Mouse (Mus musculus): ENCODE data around the gene Krtcap2. TPM values are rescaled to one million over a fixed set of nuclear protein-coding genes. Genes with fewer than 3 reads are reported as not detected.
A peak's percentile ranks its signal among the peaks of the same experiment; 100 is the strongest.

Krtcap2 gene
- polyA plus RNA-seq, 1 experiment from 2014 or later = 309 TPM

DNA sequence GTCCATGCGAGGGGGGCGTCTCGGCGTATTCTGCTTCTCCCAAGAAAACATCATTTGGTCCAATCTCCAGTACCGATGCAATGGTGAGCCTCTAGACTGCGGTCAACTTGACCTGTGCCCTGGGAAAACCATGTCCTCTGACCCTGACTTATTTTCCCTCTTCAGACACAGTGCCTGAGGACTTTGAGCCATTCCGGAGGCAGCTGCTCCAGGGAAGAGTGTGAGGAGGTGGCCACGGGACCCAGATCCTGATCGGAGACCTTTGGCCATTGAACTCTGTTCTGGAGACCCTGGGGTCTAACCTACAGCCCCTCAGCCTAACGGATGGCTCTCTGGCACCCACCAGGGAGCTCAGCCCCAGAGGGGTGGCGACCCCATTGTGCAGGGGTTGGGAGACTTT, 19.4 kb upstream of the Krtcap2 start:
- Histone ChIP-seq H3K9me3 (replicated peaks) (no peaks in the 10 kb centered on the region), H3K4me2 (peak overlapping the region; percentile 80), H3K4me1 (peaks cover 43% of the 10 kb centered on the region), H3K9ac (0 out of 2 replicates have a peak overlapping the region, but pooled peaks have one; percentile 39), H3K4me3 (replicated peaks) (peak overlapping the region; percentile 45), H3K27ac (no peak overlapping the region), H3K36me3 (peaks cover 12% of the 10 kb centered on the region; the same call in 1 of the 2 replicates), H3K27me3 (peaks cover 13% of the 10 kb centered on the region)
- 34% methylated on average over 11 of the region's 11 CpGs for WGBS
- ATAC-seq (replicated peaks; ENCODE audit: low FRiP score) = no peak

DNA sequence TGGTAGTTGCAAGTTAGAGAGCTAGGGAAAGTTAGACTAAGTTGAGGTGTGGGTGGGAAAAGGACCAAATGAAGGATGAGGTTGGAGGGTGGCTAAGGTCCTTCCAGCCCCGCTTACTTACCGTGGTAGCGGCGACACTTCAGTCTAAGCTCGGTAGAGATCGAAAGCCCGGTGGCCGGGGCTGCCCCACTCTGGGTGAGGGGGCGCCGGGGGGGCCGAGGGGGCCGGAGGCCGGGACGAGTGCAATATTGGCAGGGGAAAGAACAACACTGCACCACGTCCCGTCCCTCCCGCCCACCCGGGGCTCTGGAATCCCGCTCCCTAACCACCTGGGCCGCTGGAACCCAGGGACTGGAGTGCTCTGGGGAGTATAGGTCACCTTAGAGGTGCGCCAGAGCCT, 18.9 kb upstream of the Krtcap2 start, which contains the start of gene Mtx1:
Gene Mtx1, minus strand, starts transcription at position 189 of the 400 bp plus-strand sequence.
- H3K27me3 ChIP-seq = peaks cover 13% of the 10 kb centered on the region
- no peaks in the 10 kb centered on the region for H3K9me3 ChIP-seq (replicated peaks)
- H3K4me1 ChIP-seq = peaks cover 47% of the 10 kb centered on the region
- peak; percentile 7; the same call in 1 of the 2 replicates for ATAC-seq (replicated peaks; ENCODE audit: low FRiP score)
- peak within 1 kb of the TSS; percentile 45 for H3K4me3 ChIP-seq (replicated peaks)
- H3K4me2 ChIP-seq = peak within 1 kb of the TSS; percentile 80
- H3K27ac ChIP-seq = peak within 1 kb of the TSS; percentile 77; the same call in 1 of the 2 replicates
- H3K9ac ChIP-seq = peak within 1 kb of the TSS; percentile 39; the same call in 1 of the 2 replicates
- peaks cover 9% of the 10 kb centered on the region; the same call in 1 of the 2 replicates for H3K36me3 ChIP-seq
- 3% methylated on average over 21 of the region's 21 CpGs for WGBS

DNA sequence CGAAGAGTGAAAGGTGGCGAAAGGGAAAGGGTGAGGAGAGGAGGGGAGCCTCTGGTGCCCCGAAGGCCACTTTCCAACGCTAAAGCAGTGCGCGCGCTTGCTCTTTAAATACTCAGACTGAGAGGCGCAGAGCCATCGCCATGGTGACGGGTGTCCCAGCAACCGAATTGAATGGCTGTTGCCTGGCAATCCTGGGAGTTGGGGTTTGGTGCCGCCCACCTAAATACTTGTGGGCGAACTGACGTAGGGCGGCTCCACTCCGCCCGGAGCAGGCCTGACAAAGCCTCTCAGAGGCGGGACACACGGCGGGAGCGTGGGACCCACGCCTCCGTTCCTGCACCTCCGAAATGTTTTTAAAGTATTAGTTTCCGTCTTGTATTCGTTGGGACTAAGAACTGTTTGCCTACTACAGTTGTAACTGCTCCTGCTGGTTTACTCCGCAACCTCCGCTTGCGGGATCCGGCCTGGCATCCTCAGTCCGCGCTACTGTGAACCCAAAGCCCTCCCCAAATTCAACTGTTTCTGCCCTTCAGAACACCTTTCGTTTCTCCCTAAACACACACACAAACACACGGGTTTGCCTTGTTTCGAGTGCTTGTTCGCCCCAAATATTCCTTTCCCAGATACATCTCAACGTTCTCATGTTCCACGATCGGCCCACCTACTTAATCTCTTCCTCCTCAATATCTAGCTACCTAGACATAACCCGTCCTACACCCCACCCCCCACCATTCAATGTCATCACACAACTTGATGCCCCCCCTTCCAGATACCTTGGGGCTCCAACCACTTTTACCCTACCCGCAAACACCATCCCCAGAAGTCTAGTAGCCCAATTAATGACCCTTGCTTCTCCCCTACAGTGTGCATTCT, 18.2 kb upstream of the Krtcap2 start:
- H3K36me3 ChIP-seq = peaks cover 9% of the 10 kb centered on the region; the same call in 1 of the 2 replicates
- no peaks in the 10 kb centered on the region for H3K9me3 ChIP-seq (replicated peaks)
- peak overlapping the region; percentile 45 for H3K4me3 ChIP-seq (replicated peaks)
- peaks cover 52% of the 10 kb centered on the region for H3K4me1 ChIP-seq
- peak overlapping the region; percentile 80 for H3K4me2 ChIP-seq
- peak; percentile 80 for ATAC-seq (replicated peaks; ENCODE audit: low FRiP score)
- peaks cover 13% of the 10 kb centered on the region for H3K27me3 ChIP-seq
- 3% methylated on average over 41 of the region's 41 CpGs for WGBS
- H3K27ac ChIP-seq = peak overlapping the region; percentile 77; the same call in 1 of the 2 replicates
- peak overlapping the region; percentile 39; the same call in 1 of the 2 replicates for H3K9ac ChIP-seq

DNA sequence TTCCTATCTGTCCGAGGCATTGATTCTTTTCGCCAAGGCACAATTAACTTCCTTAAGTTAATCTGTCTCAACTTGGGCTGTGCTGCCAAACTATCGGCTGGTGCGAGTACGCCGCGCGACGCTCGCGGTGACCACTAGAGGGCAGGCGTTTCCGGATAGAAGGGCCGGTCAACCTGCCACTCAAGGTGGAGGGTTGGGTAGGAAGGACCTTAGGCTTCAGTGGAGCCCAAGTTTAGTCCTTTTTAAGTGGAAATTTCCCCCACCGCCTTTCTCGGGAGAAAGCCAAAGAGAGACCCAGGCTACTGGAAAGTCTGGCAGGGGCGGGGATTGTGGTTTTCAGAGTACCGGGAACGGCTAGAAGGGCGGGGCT, 17.6 kb upstream of the Krtcap2 start:
- Histone ChIP-seq H3K27me3 (peaks cover 13% of the 10 kb centered on the region), H3K9ac (0 out of 2 replicates have a peak overlapping the region, but pooled peaks have one; percentile 36), H3K9me3 (replicated peaks) (no peaks in the 10 kb centered on the region), H3K27ac (peak overlapping the region; percentile 77), H3K4me3 (replicated peaks) (peak overlapping the region; percentile 45), H3K4me1 (peaks cover 57% of the 10 kb centered on the region), H3K4me2 (peak overlapping the region; percentile 80), H3K36me3 (peaks cover 9% of the 10 kb centered on the region; the same call in 1 of the 2 replicates)
- WGBS = under 1% methylated on average over 20 of the region's 20 CpGs
- peak; percentile 53 for ATAC-seq (replicated peaks; ENCODE audit: low FRiP score)

DNA sequence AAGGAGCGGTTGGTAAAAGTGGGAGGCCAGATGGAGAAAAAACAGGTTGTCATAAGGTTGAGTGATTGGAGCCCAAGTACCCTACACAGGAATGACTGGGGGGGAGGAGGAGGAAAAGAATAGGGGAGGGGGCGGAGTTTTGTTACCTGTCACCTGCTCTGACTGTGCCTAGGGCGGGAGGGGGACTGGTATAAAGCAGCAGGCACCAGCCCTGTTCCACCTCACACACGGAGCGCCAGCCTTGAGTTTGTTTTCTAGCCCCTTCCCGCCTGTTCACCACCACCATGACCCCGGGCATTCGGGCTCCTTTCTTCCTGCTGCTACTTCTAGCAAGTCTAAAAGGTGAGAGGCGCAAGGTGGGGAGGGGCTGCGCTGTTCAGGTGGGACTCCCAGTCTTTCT, 16.9 kb upstream of the Krtcap2 start, which contains the start of gene Muc1:
Gene Muc1, plus strand, starts transcription at position 222 of the 400 bp plus-strand sequence.
- peaks cover 64% of the 10 kb centered on the region for H3K4me1 ChIP-seq
- ATAC-seq (replicated peaks; ENCODE audit: low FRiP score) = 0 out of 2 replicates have a peak, but pooled peaks have one; percentile 10
- H3K27ac ChIP-seq = peak within 1 kb of the TSS; percentile 77
- H3K9ac ChIP-seq = 0 out of 2 replicates have a peak within 1 kb of the TSS, but pooled peaks have one; percentile 36
- peak within 1 kb of the TSS; percentile 80 for H3K4me2 ChIP-seq
- peaks cover 13% of the 10 kb centered on the region for H3K27me3 ChIP-seq
- no peaks in the 10 kb centered on the region for H3K9me3 ChIP-seq (replicated peaks)
- peak within 1 kb of the TSS; percentile 45 for H3K4me3 ChIP-seq (replicated peaks)
- 26% methylated on average over 10 of the region's 10 CpGs for WGBS
- H3K36me3 ChIP-seq = peaks cover 5% of the 10 kb centered on the region; the same call in 1 of the 2 replicates

DNA sequence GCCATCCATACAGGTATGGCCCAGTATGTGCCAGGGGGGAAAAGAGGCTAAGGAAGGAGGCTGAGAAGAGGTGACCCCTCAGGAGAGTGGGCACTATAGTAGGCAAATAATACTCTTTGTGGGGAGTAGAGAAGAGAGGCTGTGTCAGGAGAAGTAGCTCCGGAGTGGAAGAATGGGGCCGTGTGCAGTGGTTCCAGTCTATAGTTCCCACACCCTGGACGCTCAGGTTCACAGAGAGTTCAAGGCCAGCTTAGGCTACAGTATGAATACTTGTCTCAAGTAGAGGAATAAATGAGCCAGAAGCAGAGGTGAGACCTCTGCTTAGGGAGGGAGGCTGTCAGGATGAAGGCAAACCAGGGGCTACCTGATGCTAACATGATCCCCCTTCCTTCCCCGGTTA, 16.5 kb upstream of the Krtcap2 start:
- H3K4me2 ChIP-seq = peak overlapping the region; percentile 80
- no peaks in the 10 kb centered on the region for H3K9me3 ChIP-seq (replicated peaks)
- peaks cover under 1% of the 10 kb centered on the region; the same call in 1 of the 2 replicates for H3K36me3 ChIP-seq
- ATAC-seq (replicated peaks; ENCODE audit: low FRiP score) = no peak
- peak overlapping the region; percentile 45 for H3K4me3 ChIP-seq (replicated peaks)
- peaks cover 13% of the 10 kb centered on the region for H3K27me3 ChIP-seq
- WGBS = 54% methylated on average over 4 of the region's 4 CpGs
- H3K27ac ChIP-seq = peak overlapping the region; percentile 77
- no peak overlapping the region for H3K9ac ChIP-seq
- peaks cover 64% of the 10 kb centered on the region for H3K4me1 ChIP-seq

DNA sequence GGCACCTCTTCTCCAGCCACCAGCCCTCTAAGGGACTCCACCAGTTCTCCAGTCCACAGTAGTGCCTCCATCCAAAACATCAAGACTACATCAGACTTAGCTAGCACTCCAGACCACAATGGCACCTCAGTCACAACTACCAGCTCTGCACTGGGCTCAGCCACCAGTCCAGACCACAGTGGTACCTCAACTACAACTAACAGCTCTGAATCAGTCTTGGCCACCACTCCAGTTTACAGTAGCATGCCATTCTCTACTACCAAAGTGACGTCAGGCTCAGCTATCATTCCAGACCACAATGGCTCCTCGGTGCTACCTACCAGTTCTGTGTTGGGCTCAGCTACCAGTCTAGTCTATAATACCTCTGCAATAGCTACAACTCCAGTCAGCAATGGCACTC, 15.2 kb upstream of the Krtcap2 start:
- WGBS = 89% methylated on average over 2 of the region's 2 CpGs
- Histone ChIP-seq H3K36me3 (0 out of 2 replicates have a peak, but pooled peaks cover 3% of the 10 kb centered on the region), H3K4me3 (replicated peaks) (no peak overlapping the region), H3K4me1 (peaks cover 60% of the 10 kb centered on the region), H3K4me2 (no peak overlapping the region), H3K9me3 (replicated peaks) (no peaks in the 10 kb centered on the region), H3K9ac (no peak overlapping the region), H3K27me3 (peaks cover 12% of the 10 kb centered on the region), H3K27ac (no peak overlapping the region)
- ATAC-seq (replicated peaks; ENCODE audit: low FRiP score) = no peak

DNA sequence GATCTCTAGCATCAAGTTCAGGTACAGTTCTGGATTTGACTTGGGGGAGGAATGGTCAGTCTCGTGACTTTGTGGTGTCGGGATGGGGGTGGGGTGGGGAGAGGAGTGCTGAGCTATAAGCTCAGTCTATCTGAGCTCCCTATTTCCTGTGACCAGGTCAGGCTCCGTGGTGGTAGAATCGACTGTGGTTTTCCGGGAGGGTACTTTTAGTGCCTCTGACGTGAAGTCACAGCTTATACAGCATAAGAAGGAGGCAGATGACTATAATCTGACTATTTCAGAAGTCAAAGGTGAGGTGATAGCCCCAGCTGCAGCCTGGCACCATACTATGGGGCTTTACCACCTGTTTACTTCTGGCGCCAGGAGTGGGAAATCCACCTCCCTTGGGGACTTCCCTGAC, 14.4 kb upstream of the Krtcap2 start:
- ATAC-seq (replicated peaks; ENCODE audit: low FRiP score) = no peak
- peaks cover 52% of the 10 kb centered on the region for H3K4me1 ChIP-seq
- H3K9me3 ChIP-seq (replicated peaks) = no peaks in the 10 kb centered on the region
- 0 out of 2 replicates have a peak, but pooled peaks cover 7% of the 10 kb centered on the region for H3K36me3 ChIP-seq
- no peak overlapping the region for H3K4me3 ChIP-seq (replicated peaks)
- H3K27me3 ChIP-seq = peaks cover 4% of the 10 kb centered on the region; the same call in 1 of the 2 replicates
- WGBS = 64% methylated on average over 7 of the region's 7 CpGs
- no peak overlapping the region for H3K9ac ChIP-seq
- H3K4me2 ChIP-seq = 0 out of 2 replicates have a peak overlapping the region, but pooled peaks have one; percentile 25
- H3K27ac ChIP-seq = no peak overlapping the region

DNA sequence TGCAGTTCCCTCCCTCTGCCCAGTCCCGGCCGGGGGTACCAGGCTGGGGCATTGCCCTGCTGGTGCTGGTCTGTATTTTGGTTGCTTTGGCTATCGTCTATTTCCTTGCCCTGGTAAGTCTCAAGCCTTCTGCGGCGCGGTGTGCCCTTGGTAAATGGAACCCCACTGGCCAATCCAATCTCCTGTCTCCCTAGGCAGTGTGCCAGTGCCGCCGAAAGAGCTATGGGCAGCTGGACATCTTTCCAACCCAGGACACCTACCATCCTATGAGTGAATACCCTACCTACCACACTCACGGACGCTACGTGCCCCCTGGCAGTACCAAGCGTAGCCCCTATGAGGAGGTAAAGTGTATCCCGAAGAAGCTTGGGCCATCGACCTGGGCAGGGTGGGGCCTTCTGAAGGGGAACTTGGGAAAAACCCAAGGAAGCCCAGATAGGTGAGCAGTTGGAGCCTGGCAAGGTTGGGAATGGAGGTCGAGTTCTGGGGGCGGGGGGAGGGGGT, 13.9 kb upstream of the Krtcap2 start:
- 76% methylated on average over 16 of the region's 16 CpGs for WGBS
- Histone ChIP-seq H3K27me3 (0 out of 2 replicates have a peak, but pooled peaks cover 2% of the 10 kb centered on the region), H3K9me3 (replicated peaks) (no peaks in the 10 kb centered on the region), H3K9ac (no peak overlapping the region), H3K27ac (0 out of 2 replicates have a peak overlapping the region, but pooled peaks have one; percentile 59), H3K36me3 (0 out of 2 replicates have a peak, but pooled peaks cover 7% of the 10 kb centered on the region), H3K4me3 (replicated peaks) (no peak overlapping the region), H3K4me2 (peak overlapping the region; percentile 25; the same call in 1 of the 2 replicates), H3K4me1 (peaks cover 47% of the 10 kb centered on the region)
- ATAC-seq (replicated peaks; ENCODE audit: low FRiP score) = no peak

DNA sequence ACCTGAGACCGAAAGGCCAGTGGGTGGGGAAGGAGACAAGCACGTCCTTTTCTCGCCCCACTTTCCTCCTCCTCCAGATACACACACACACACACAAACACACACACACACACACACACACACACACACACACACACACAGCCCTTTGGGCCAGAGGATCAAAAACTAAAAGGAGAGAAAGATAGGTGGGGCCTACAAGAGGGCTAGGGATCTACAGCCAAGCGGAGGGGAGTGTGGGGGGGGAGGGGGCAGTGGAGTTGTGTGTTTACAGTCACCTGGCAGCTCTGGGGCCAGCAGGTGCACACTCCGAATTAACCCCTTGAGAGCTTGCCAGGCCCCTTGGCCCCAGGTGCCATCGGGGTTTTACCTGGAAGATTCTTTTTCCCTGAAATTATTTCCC, 13.2 kb upstream of the Krtcap2 start:
- Histone ChIP-seq H3K9me3 (replicated peaks) (no peaks in the 10 kb centered on the region), H3K27ac (peak overlapping the region; percentile 59; the same call in 1 of the 2 replicates), H3K4me1 (peaks cover 40% of the 10 kb centered on the region), H3K4me2 (peak overlapping the region; percentile 25), H3K27me3 (0 out of 2 replicates have a peak, but pooled peaks cover 2% of the 10 kb centered on the region), H3K9ac (no peak overlapping the region), H3K4me3 (replicated peaks) (no peak overlapping the region), H3K36me3 (peaks cover 11% of the 10 kb centered on the region; the same call in 1 of the 2 replicates)
- 41% methylated on average over 6 of the region's 6 CpGs for WGBS
- no peak for ATAC-seq (replicated peaks; ENCODE audit: low FRiP score)

DNA sequence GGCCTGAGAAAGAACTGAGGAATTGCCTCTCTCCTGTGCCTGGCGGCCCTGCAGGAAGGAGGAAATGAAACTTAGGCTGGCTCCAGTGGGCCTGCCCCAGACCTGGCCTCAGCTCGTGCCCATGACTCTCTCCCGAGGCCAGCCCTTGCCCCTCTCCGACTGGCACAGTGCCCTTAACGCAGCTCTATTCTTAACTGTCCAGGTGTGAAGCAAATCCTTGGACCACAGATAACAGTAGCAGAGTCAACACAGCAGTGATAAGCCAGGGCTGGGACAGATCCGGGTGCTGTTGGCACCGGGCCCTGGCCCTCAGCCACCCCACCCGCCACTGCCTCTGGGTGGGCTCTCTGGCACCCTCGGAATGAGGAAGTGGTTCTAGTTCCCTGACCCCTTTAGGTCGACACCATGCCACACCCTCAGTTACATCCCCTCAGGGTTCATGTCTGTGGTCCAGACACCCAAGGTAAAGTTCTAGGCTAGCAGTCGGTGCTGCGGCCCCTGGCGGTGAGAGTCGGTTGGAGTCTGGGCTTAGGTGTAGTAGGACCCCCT, 12.1 kb upstream of the Krtcap2 start:
- Histone ChIP-seq H3K4me2 (no peak overlapping the region), H3K9me3 (replicated peaks) (no peaks in the 10 kb centered on the region), H3K27ac (peak overlapping the region; percentile 59; the same call in 1 of the 2 replicates), H3K27me3 (0 out of 2 replicates have a peak, but pooled peaks cover 2% of the 10 kb centered on the region), H3K4me3 (replicated peaks) (no peak overlapping the region), H3K9ac (peak overlapping the region; percentile 12; the same call in 1 of the 2 replicates), H3K36me3 (peaks cover 11% of the 10 kb centered on the region; the same call in 1 of the 2 replicates), H3K4me1 (peaks cover 40% of the 10 kb centered on the region)
- ATAC-seq (replicated peaks; ENCODE audit: low FRiP score) = peak; percentile 16; the same call in 1 of the 2 replicates
- WGBS = 70% methylated on average over 14 of the region's 14 CpGs

All from kidney, embryonic 15.5 days (tissue).